Mouse (Mus musculus) forebrain, postnatal 0 days (tissue): ENCODE measurements around the gene Ppp1r7. TPM values are rescaled to one million over a fixed set of nuclear protein-coding genes. Genes with fewer than 3 reads are reported as not detected.
A peak's percentile ranks its signal among the peaks of the same experiment; 100 is the strongest.

Experiments
- ATAC-seq: fragments of 200-750 bp; cut with Nextera tagmentation; 2 replicates; pipeline ENCODE4 v1.8.0; 2017; ENCODE audit warnings: mild to moderate bottlenecking, moderate library complexity
- DNase-seq: peaks from one replicate; pipeline ENCODE4 v3.0.0-alpha.2; 2015
- H3K27ac ChIP-seq: fragments of 300-500 bp; sonication (generic); 2 replicates; pipeline ENCODE4 v1.5.1; 2014; ENCODE audit warnings: low read depth, mild to moderate bottlenecking, antibody characterized with exemption, low read length, moderate library complexity, mixed read lengths
- H3K27me3 ChIP-seq: fragments of 300-500 bp; sonication (generic); 2 replicates; pipeline ENCODE4 v1.6.1; 2014; ENCODE audit warnings: mild to moderate bottlenecking, low read length, mixed read lengths; ENCODE audit not compliant: insufficient read depth
- H3K36me3 ChIP-seq: fragments of 300-500 bp; sonication (generic); 2 replicates; pipeline ENCODE4 v1.6.1; 2014; ENCODE audit warnings: mild to moderate bottlenecking, moderate library complexity; ENCODE audit not compliant: insufficient read depth
- H3K4me1 ChIP-seq: fragments of 300-500 bp; sonication (generic); 2 replicates; pipeline ENCODE4 v1.6.1; 2014; ENCODE audit warnings: antibody characterized with exemption; ENCODE audit not compliant: insufficient read depth
- H3K4me2 ChIP-seq: fragments of 300-500 bp; sonication (generic); 2 replicates; pipeline ENCODE4 v1.6.1; 2014; ENCODE audit warnings: low read depth, mild to moderate bottlenecking, moderate library complexity
- H3K4me3 ChIP-seq: fragments of 300-500 bp; sonication (generic); 2 replicates; pipeline ENCODE4 v1.5.1; 2014; ENCODE audit warnings: low read depth, low read length, mixed read lengths
- H3K9ac ChIP-seq: fragments of 300-500 bp; sonication (generic); 2 replicates; pipeline ENCODE4 v1.6.1; 2014; ENCODE audit warnings: mild to moderate bottlenecking
- H3K9me3 ChIP-seq: fragments of 300-500 bp; sonication (generic); 2 replicates; pipeline ENCODE4 v1.6.1; 2016; ENCODE audit warnings: low read length
- CTCF ChIP-seq: sonication (generic); IDR thresholded peaks from 2 replicates; pipeline ENCODE4 v1.5.1; 2016; ENCODE audit warnings: antibody characterized with exemption, control low read depth, low read depth
- WGBS: fragments of 180-500 bp; shearing (Covaris S2); extraction: QIAGEN DNeasy Blood & Tissue Kit; methylation state at CpG from one replicate; pipeline ENCODE4 v1.1.7; 2014; 5-methylcytosine and 5-hydroxymethylcytosine counted together
- polyA plus RNA-seq: library from polyadenylated mRNA; unstranded; fragments of >200 nt; fragmentation: Nextera tagmentation; extraction: Ambion mirVana; gene quantifications from 2 replicates; pipeline ENCODE4 v1.2.1, GENCODE M21; 2015
- total RNA-seq: library from RNA; depleted of rRNA; stranded (reverse); fragments of >200 nt; gene quantifications from 2 replicates; pipeline ENCODE4 v1.2.3, GENCODE M21; 2014

Ppp1r7 gene
- total and polyA plus RNA-seq, 2 experiments from 2014 or later, result 13.9 to 62.0 TPM

DNA sequence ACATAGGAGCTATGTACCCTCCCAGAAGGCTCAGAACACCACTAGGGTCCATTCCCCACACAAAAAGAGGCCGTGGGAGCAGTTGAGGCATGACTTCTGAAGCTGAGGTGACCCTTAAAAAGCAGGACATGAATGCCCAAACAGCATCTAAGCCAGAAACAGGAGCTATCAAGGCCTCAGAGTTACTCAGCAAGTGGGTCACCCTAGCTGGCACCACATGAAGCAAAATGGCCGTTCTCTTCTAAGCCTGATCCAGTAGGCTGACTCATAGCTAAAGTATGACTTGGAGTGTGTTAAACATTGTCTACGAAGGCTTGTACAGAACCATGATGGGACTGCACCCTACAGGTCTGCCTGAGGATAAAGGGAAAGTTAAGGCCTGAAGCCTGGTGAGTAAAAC, 16.2 kb upstream of the Ppp1r7 start:
- Histone ChIP-seq H3K4me1 (no peaks in the 10 kb centered on the region), H3K4me2 (no peak overlapping the region), H3K36me3 (peaks cover 26% of the 10 kb centered on the region), H3K4me3 (no peak overlapping the region), H3K27ac (no peak overlapping the region), H3K9me3 (no peaks in the 10 kb centered on the region), H3K27me3 (no peaks in the 10 kb centered on the region), H3K9ac (no peak overlapping the region)
- WGBS, result 92% methylated on average over 3 of the region's 3 CpGs
- no peak for TF ChIP-seq CTCF
- ATAC-seq (no peak), DNase-seq (no peak)

DNA sequence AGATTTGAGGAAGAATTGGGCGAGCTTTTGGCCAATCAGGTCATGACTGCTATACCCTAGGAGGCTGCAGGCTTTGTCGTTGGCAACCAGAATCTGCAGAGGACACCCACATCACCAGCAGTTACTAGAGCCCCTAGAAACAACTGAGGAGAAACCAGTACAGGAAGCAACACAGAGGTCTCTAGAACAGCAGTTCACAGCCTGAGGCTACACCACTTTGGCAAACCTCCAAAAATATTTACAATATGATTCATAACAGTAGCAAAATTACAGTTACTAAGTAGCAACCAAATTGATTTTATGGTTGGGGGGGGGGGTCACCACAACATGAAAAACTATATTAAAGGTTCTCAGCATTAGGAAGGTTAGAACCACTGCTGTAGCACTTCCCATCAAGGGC, 8.0 kb upstream of the Ppp1r7 start:
- 85% methylated on average over 2 of the region's 2 CpGs for WGBS
- Histone ChIP-seq H3K9me3 (no peaks in the 10 kb centered on the region), H3K36me3 (0 out of 2 replicates have a peak, but pooled peaks cover 19% of the 10 kb centered on the region), H3K27me3 (no peaks in the 10 kb centered on the region), H3K9ac (no peak overlapping the region), H3K4me2 (no peak overlapping the region), H3K4me1 (no peaks in the 10 kb centered on the region), H3K27ac (no peak overlapping the region), H3K4me3 (no peak overlapping the region)
- DNase-seq, result no peak
- TF ChIP-seq CTCF, result no peak
- no peak for ATAC-seq

DNA sequence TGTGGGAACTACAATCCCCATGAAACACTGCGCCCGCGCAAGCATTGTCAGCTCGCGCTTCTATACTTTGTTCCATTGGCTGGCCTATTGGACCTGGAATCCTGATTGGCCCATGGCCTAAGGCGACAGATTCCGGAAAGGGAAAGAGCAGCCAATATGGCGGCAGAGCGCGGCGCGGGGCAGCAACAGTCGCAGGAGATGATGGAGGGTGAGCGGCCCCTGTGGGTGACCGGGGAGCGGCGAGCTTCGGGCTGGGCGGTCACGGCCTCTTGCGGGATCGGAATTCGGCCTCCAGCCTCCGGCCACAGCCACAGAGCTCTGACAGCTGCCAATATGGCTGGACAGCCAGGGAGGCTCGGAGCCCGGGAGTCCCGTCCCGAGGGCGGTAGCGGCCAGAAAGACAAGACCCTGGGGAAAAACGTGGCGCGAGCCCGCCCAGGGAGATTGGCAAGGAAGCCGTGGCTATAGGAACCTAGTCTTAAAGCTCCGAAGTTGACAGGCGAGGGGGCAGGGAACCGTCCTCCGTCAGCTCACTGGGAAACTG, 922 bp downstream of the Ppp1r7 start:
- Histone ChIP-seq H3K9me3 (no peaks in the 10 kb centered on the region), H3K9ac (peak overlapping the region; percentile 63), H3K27me3 (no peaks in the 10 kb centered on the region), H3K4me1 (peaks cover 10% of the 10 kb centered on the region; the same call in 1 of the 2 replicates), H3K36me3 (peaks cover 11% of the 10 kb centered on the region; the same call in 1 of the 2 replicates), H3K27ac (peak overlapping the region; percentile 58), H3K4me2 (peak overlapping the region; percentile 95), H3K4me3 (peak overlapping the region; percentile 69)
- 2% methylated on average over 39 of the region's 39 CpGs for WGBS
- DNase-seq (peak; percentile 98), ATAC-seq (peak; percentile 98)
- peak; percentile 58 for TF ChIP-seq CTCF

DNA sequence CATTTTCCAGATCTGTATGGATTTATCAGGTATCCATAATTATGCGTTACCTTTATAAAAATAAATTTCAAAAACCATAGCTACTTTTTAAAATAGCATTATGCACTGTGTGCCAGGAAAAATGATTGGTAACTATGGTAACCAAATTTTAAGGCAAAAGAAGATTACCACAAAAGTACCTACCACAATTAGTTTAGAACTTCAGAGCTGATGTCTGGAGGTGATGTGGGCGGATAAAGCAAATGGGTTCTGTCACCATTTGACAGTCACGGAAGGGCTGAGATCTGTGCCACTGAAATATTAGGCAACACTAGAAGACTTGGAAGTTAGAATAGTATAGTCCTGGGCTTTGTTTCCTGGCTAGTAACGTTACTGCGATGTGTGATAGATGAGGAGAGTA, 4.5 kb downstream of the Ppp1r7 start:
- no peaks in the 10 kb centered on the region for H3K9me3 ChIP-seq
- ATAC-seq, result no peak
- H3K36me3 ChIP-seq, result peaks cover 33% of the 10 kb centered on the region
- WGBS, result 90% methylated on average over 5 of the region's 5 CpGs
- H3K27ac ChIP-seq, result no peak overlapping the region
- H3K4me3 ChIP-seq, result no peak overlapping the region
- no peak for DNase-seq
- H3K27me3 ChIP-seq, result no peaks in the 10 kb centered on the region
- no peak for TF ChIP-seq CTCF
- peaks cover 9% of the 10 kb centered on the region; the same call in 1 of the 2 replicates for H3K4me1 ChIP-seq
- no peak overlapping the region for H3K4me2 ChIP-seq
- no peak overlapping the region for H3K9ac ChIP-seq

DNA sequence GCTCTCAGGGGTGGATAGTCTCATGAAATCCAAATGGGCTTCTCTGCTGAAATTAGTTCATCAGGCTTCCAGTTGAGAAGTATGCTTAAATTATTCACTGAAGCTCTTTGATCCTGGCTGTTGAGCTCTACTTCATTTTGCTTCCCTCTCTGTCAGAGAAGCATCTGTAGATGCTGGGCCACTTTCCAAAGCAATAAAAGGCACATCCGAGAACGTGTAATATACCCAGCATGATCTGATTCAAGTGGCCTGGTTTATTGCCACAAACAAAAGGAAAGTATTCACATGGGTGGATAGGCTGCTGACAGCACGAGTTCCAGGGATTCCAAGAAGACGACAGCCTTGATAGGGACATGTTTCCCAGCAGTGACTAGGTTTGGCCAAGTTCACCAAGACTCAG, 7.0 kb downstream of the Ppp1r7 start:
- Histone ChIP-seq H3K9ac (no peak overlapping the region), H3K9me3 (no peaks in the 10 kb centered on the region), H3K36me3 (peaks cover 56% of the 10 kb centered on the region), H3K4me2 (no peak overlapping the region), H3K27me3 (no peaks in the 10 kb centered on the region), H3K4me3 (no peak overlapping the region), H3K4me1 (0 out of 2 replicates have a peak, but pooled peaks cover under 1% of the 10 kb centered on the region), H3K27ac (no peak overlapping the region)
- no peak for TF ChIP-seq CTCF
- 57% methylated on average over 4 of the region's 4 CpGs for WGBS
- DNase-seq (no peak), ATAC-seq (no peak)

DNA sequence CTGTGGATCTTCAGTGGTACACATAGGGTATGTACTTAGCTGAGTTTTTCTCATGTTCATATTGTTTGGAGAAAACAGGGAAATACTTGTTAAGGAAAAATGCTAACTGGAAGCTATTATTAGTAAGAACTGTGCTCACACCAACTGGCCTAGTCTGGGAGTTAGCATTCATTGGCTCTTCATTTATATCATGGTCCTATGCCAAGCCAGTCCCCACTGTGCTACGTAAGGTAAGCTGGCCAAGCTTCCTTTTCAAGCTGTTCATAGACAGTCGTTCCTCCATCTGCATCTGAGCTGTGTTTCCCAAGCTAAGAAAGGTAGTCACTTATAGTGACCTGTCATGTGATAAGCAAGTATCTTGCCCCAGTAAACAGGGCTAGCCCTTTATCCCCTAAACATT, 10.1 kb downstream of the Ppp1r7 start:
- no peak for TF ChIP-seq CTCF
- no peaks in the 10 kb centered on the region for H3K4me1 ChIP-seq

DNA sequence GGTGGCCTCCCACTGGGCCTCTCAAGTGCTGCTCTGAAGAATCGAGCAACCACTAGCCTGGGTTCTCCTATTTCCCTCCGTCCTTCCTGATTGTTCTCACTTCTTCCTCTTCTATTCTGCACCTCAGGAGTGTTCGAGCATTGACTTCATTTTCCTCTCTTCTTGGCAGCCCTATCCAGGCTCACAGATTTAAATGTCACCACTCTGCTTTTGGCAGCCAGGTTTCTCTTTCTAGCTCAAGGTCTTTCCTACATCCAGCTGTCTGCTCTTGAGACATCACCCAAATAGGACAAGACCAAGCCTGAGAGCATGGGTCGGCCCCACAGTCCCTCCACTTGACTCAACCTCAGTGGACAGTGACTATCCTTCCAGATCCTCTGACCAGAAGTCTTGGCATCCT, 20.0 kb downstream of the Ppp1r7 start:
- DNase-seq (no peak), ATAC-seq (no peak)
- Histone ChIP-seq H3K4me2 (no peak overlapping the region), H3K27ac (no peak overlapping the region), H3K9me3 (no peaks in the 10 kb centered on the region), H3K4me1 (no peaks in the 10 kb centered on the region), H3K4me3 (no peak overlapping the region), H3K27me3 (no peaks in the 10 kb centered on the region), H3K36me3 (peaks cover 68% of the 10 kb centered on the region), H3K9ac (no peak overlapping the region)
- WGBS, result 84% methylated on average over 4 of the region's 4 CpGs
- no peak for TF ChIP-seq CTCF

More for the DNA sequence above, 10.1 kb downstream of the Ppp1r7 start:
- Histone ChIP-seq H3K27ac (no peak overlapping the region), H3K36me3 (peaks cover 69% of the 10 kb centered on the region), H3K9ac (no peak overlapping the region), H3K4me2 (no peak overlapping the region), H3K4me3 (no peak overlapping the region), H3K9me3 (no peaks in the 10 kb centered on the region), H3K27me3 (no peaks in the 10 kb centered on the region)
- WGBS, result 73% methylated on average over 2 of the region's 2 CpGs
- ATAC-seq (no peak), DNase-seq (no peak)
